In genomic region chr3:68576431-68576830, GRCm38 (mm10) we compare ENCODE assay signal across 9 mouse cellular contexts.
DNase-seq lines count a peak whose midpoint lies in the region; ATAC-seq and TF ChIP-seq lines count a peak whose summit lies in the region.
"Had no signal": no experiment of that assay in that cellular context is flagged by ENCODE, and none has a peak within 500 bp of the region (broad histone marks: within the 10 kb centered on the region; RNA-seq: fewer than 3 reads in every experiment).

No protein-coding gene starts in this region.

- no peak overlapping the region for H3K9ac ChIP-seq in heart, postnatal 0 days (replicated peaks; ENCODE audit: low read depth, low read length)

- DNase-seq in kidney, postnatal 14 days = peak; percentile 58
- no peak for DNase-seq in kidney, adult 11 months
- peak; percentile 92 to 96 for DNase-seq in cerebellum, postnatal 10 days
- peak; percentile 44 for DNase-seq in heart, postnatal 0 days (ENCODE audit: low spot score)
- DNase-seq in left cerebral cortex, adult 9 months (ENCODE audit: low spot score in 2 of 2) = peak; percentile 79 to 94
- DNase-seq in ovary, postnatal 36 days (ENCODE audit: low spot score) = peak; percentile 61
- DNase-seq in lung, postnatal 25 days (ENCODE audit: low spot score) = no peak

- H3K9me3 ChIP-seq in heart, postnatal 0 days (replicated peaks; ENCODE audit: control insufficient read depth, low read length) = no peaks in the 10 kb centered on the region

- TF ChIP-seq EP300 in heart, postnatal 0 days (IDR thresholded peaks at IDR 0.05; ENCODE audit: low read depth) = no peak

- peak; percentile 28; the same call in 1 of the 2 replicates for ATAC-seq in heart, postnatal 0 days (ENCODE audit: insufficient read depth, low read depth)
- no peak for ATAC-seq in megakaryocyte progenitor cell, adult 5-6 weeks (replicated peaks; ENCODE audit: poor library complexity)
- ATAC-seq: Patski had no signal

- H3K36me3 ChIP-seq in heart, postnatal 0 days (replicated peaks; ENCODE audit: control insufficient read depth, insufficient read depth, low read length) = no peaks in the 10 kb centered on the region

- H3K4me1 ChIP-seq in heart, postnatal 0 days (ENCODE audit: control insufficient read depth, insufficient read depth) = peaks cover 32% of the 10 kb centered on the region

- H3K4me3 ChIP-seq in heart, postnatal 0 days (ENCODE audit: low read depth, low read length) = no peak overlapping the region

- H3K27ac ChIP-seq in heart, postnatal 0 days (ENCODE audit: low read depth) = no peak overlapping the region

- TF ChIP-seq CTCF in heart, postnatal 0 days (IDR thresholded peaks at IDR 0.05; ENCODE audit: low read depth) = no peak

- H3K4me2 ChIP-seq in heart, postnatal 0 days (ENCODE audit: low read depth, low read length) = peak overlapping the region; percentile 38

- 15% methylated on average over 7 of the region's 7 CpGs for WGBS in heart, postnatal 0 days

- H3K27me3 ChIP-seq in heart, postnatal 0 days (ENCODE audit: control insufficient read depth, insufficient read depth, low read length) = no peaks in the 10 kb centered on the region
- H3K27me3 ChIP-seq: Patski had no signal

Comparison
In these comparisons a context has a peak if more than half of its experiments do, and no peak if none do; other contexts are left out.
1. DNase-seq: peak in kidney, postnatal 14 days (single experiment), cerebellum, postnatal 10 days (2 of 2), heart, postnatal 0 days (single experiment), left cerebral cortex, adult 9 months (2 of 2) and ovary, postnatal 36 days (single experiment); none in kidney, adult 11 months (single experiment) and lung, postnatal 25 days (single experiment).